Mouse (Mus musculus) heart, adult 9 months (tissue): ENCODE data around the gene Card11.
A peak's percentile ranks its signal among the peaks of the same experiment; 100 is the strongest.

Experiments
- DNase-seq, 2 experiments: peaks; one replicate each; pipeline ENCODE4 v3.0.0; 2022; ENCODE audit warnings: low spot score in 2 of 2

The Card11 gene

GRCm38 (mm10) chr5:141000349-141000748, at the start of gene Card11:
Card11 (minus strand) TSS chr5:141000582.
- DNase-seq = no peak

DNA sequence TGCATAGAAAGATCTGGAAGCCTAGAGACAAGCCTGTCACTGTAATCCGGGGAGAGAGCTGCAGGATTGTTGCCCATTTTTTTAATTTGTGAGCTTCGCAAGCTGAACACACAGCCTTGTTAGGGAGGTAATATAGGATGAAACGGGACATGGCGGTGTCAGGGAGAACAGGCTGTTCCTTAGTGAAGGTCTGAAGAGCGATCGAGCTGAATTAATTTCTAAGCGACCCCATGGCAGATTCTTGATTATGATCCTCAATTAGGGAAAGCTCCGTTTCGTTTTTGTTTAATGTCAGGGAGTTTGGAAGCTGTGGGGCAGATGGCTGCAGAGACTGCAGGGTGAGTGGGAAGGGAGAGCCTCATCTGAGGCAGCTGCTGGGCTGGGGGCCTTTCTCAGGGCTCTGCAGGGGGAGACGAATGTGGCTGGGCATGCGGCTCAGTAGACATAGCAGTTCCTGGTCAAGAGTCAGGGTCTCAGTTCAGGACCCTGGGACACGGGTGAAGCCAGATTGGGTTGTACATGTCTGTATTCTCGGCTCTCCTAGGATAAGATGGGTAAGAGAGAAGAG, 47.4 kb upstream of the Card11 start:
- DNase-seq = no peak

- no peak for DNase-seq
These were observed 44.6 kb upstream of the Card11 start for GRCm38 (mm10) chr5:141044976-141045375.

DNA sequence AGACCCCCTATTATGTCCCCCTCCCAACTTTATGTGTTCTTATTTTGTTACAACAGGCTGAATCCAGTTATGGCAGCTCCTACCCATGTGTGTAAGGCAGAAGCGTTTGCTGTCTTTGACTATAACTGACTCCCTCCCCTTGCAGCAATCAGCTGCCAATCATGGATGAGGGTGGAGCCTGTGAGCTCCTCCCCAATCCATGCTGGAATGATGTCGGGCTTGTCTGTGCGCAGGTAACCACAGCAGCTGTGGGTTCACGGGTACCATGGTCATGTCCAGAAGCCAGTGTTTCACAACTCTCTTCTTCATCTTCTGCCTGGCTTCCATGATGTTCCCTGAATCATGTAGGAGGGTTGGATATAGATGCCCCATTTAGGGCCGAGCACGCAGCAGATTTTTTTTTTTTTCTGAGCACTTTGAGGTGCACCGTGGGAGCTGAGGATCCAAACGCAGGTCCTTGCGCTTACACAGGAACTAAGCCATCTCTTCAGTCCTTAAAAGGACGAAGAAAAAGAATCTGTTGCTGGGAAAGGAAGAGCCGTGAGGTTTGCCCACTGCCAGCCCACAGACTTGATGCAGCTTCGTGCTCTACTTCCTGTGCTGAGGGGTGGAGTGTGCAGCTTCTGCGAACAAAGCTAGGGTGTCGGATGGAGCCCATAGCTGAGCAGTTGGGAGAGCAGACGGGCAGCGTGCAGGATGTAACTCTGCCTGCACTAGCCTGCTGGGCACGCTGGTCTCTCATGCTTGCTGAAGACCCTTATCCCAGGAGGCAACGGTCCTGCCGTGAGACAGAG, 43.5 kb upstream of the Card11 start:
- DNase-seq = peak; percentile 6 to 11

DNA sequence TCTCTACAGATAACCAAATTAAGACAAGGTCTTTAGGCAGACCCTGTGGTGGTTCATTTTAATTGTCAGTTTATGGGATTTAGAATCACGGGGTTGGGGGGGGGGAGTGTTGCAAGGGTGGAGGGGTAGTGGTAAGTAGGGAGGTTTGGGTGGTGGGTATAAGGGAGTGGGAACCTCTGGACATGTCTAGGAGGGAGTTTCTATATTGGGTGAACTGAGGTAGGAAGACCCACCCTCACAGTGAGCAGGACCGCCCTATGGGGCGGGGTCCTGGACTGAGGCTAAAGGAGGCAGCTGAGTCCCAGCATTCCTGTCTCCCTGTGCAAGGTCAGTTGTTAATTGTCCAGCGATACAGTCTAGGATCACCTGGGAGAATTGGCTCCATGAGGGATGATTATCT, 42.0 kb upstream of the Card11 start:
- DNase-seq = no peak

DNA sequence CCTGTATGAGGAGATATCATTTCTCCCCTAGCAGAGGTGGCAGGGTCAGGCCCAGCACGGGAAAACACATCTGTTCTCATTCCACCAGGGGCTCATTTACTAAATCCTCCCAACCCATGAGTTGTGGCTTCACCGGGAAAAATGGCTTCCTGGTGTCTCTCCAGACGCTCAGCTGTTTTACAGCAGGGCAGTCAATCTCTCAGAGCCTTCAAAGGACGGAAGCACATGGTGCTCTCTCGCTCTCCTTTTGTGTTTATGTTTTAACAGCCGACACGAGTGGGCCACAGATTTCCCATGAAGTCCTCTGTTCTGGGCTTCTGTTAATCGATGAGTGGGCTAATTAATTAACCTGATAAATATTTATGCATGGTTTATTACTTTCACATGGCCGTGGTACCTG, 40.5 kb upstream of the Card11 start:
- DNase-seq = no peak

- DNase-seq = no peak
These were observed 38.0 kb upstream of the Card11 start for GRCm38 (mm10) chr5:141038342-141038741.

- no peak for DNase-seq
These were observed 35.0 kb upstream of the Card11 start for GRCm38 (mm10) chr5:141035346-141035745.

DNA sequence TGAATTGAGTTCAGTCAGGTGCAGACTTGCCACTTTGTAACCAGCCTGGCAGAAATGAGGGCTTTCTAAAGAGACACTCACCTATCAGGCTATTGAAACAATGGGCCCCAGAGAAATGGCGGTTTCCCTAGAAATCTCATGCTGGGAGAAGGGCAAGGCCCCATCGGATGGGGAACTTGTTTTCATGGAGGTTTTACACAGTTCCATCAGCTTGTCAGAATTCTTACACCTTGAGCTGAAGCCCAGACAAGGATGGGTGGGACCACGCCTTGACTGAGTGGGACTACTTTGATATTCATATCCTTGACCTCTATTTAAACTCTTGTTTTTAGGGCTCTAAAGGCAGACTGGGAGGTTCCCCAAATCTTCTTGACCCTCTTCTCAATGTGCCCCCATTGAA, 33.9 kb upstream of the Card11 start:
- no peak for DNase-seq

GRCm38 (mm10) chr5:141033001-141033400, 32.6 kb upstream of the Card11 start:
- no peak for DNase-seq

DNA sequence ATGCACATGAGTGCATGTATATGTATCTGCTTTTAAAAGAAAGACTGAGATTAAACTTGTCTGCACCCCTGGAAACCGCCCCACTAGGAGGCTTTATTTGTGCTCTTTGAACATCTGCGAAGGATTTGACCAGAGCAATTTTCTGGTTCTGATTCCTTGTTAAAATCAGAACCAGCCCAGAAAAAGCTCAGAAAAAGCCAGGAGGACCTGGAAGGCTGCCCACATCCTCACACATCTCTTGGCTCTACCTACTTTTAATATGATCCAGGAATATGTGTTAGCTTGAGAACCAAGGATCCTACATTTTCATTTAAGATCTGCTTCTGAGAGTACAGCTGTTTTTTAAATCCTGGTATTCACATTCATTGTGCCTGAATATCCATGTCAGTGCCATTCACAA, 29.0 kb upstream of the Card11 start:
- no peak for DNase-seq

- no peak for DNase-seq
These were observed 25.3 kb upstream of the Card11 start for GRCm38 (mm10) chr5:141025635-141026034.

DNA sequence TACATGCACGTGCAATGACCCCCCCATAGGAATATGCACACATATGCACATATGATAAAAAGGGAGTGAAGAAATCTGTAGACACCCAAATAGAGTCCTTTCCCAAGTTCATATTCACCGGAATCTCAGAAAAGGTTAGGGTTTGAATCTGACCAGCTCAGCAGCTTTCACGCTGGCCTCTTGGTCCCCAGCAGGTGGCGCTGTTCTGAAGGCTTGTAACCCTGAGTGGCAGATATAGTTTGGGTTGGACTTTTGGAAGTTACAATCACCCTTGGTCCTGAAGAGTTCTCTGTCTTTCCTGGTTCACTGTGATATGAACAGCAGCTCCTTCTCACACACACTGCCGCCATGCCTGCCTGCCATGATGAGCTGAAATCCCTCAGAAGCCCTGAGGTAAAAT, 24.1 kb upstream of the Card11 start:
- DNase-seq = no peak

GRCm38 (mm10) chr5:141017927-141018700, 17.7 kb upstream of the Card11 start:
- DNase-seq = no peak

DNA sequence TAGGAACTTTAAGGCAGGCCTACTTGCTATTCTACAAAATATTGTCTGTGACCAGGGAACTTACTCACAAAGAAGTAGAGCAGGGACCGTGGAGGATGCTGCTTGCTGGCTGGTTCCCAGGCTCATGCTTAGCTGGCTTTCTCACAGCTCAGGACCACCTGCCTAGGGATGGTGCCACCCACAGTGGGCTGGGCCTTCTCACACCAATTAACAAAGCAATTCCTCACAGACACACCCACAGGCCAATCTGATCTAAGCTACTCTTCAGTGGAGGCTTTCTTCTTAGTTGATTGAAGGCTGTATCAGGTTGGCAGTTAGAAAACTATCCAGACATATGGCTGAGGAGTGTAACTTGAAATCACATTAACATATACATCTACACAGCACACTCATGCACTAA, 15.7 kb upstream of the Card11 start:
- no peak for DNase-seq

- DNase-seq = peak in 1 of 2 experiments; percentile 13
These were observed 13.8 kb upstream of the Card11 start for GRCm38 (mm10) chr5:141014216-141014615.

DNA sequence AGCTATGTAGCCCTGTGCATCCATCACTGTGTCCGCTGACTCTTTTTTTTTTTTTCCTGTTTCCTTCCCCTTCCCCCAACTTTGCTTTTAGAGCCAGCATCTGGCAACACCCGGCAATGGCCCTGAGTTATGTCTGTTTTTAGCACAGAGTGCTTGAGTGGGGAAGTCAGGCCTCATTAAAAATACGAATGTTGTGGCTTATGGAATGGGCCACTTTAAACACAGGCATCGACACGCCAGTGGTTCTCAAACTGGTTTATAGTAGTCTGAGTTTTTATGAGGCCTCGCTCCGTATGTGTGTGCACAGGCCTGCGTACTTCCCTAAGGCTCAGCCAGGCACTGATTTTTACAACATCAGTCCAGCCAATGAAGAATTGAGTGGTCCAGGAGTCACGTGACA, 13.1 kb upstream of the Card11 start:
- peak; percentile 5 to 47 for DNase-seq

DNA sequence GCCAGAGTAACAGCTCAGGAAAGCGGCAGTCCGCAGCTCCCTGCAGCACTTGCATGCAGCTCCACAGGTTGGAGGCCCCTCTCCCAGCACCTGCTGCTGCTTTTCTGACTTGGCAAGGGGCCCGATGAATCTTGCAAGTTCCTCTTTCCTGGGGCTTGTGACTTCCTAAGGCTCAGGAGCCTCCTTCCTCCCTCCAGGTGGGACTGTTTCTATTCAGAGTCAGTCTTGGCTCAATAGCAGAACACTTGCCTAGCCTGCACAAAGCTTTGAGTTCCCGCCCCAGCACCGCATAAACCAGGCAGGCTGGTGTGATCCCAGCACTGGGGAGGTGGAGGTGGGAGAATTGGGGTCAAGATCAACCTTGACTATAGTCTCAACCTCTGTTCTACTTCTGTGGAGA, 5.1 kb upstream of the Card11 start:
- DNase-seq = no peak

- DNase-seq = no peak
These were observed 3.8 kb upstream of the Card11 start for GRCm38 (mm10) chr5:141004078-141004763.

DNA sequence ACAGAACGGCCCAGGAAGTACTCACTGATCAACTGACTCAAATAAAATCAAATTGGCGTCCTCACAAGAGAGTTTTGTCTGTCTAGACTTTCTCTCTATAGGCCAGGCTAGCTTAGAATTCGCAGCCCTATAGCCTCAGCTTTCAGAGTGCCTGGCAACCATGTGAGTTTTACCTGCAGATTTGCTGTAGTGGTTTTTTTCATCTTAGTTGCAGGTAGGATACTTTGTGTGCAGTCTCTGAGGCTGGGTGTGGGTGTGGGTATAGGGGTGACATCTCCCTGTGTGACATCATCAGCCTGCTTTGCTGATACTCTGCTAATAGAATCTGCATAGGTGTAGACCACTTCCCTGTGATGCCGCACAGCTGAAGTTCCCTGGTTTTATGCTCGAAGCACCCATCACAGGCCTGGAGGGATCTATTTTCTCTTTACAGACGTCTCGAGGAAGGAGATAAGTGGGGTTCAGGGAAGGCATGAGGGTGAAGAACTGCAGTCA, 1.2 kb downstream of the Card11 start:
- no peak for DNase-seq

DNA sequence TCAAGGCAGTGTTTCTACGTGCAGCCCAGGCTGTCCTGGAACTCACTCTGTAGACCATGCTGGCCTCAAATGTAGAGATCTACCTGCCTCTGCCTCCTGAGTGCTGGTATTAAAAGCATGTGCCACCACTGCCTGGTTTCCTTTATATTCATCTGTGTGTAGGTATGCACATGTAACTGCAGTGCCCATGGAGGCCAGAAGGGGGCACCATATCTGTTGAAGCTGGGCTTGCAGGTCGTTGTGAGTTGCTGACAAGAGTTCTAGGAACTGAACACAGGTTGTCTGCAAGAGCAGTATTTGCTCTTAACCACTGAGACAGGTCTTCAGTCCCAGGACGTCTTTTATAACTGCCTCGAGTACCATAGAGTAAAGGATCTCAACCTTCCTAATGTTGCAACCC, 2.6 kb downstream of the Card11 start:
- no peak for DNase-seq
